Mouse (Mus musculus): Measurements from ENCODE around the gene Kcnj15. TPM values are rescaled to one million over a fixed set of nuclear protein-coding genes. Genes with fewer than 3 reads are reported as not detected.

The Kcnj15 gene
- total and polyA plus RNA-seq, 3 experiments, result 0.89 to 1.5 (median 1.2) TPM

DNA sequence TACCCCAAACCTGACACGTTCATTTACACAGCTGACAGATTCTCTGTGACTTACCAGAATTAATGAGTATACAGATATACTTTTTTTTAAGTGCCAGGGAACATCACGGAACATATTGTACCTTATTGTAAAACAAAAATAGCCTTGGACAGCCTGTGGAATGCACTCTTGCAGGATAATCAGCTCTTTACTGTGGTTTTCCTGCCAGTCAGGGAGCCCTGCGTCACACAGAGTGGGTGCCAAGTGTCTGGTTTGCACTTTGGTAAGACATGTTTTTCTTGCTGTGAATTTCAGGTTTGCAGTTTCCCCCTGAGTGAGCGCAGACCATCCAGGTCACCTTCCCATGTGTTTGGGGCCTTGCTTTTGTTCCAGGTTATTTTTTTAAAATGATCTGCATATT, 15.8 kb upstream of the Kcnj15 start:
- Histone ChIP-seq H3K27ac (peak overlapping the region; percentile 74), H3K79me2 (replicated peaks; ENCODE audit: control insufficient read depth, insufficient read depth, low read length) (no peaks in the 10 kb centered on the region), H3K36me3 (ENCODE audit: control insufficient read depth, insufficient read depth, low read length) (peaks cover 5% of the 10 kb centered on the region; the same call in 1 of the 2 replicates), H3K9ac (ENCODE audit: low read depth, low read length) (no peak overlapping the region), H3K27me3 (ENCODE audit: control insufficient read depth, insufficient read depth, low read length) (no peaks in the 10 kb centered on the region), H3K4me1 (ENCODE audit: control insufficient read depth, insufficient read depth, low read length) (peaks cover 15% of the 10 kb centered on the region), H3K4me3 (no peak overlapping the region)
- TF ChIP-seq CTCF (IDR thresholded peaks at IDR 0.05), result no peak
- peak; percentile 31; the same call in 1 of the 2 replicates for TF ChIP-seq POLR2A (IDR thresholded peaks at IDR 0.05; ENCODE audit: insufficient read depth, low read depth, low read length)
- TF ChIP-seq EP300 (IDR thresholded peaks at IDR 0.05; ENCODE audit: insufficient read depth, low read depth, low read length), result peak; percentile 83
- DNase-seq, result peak; percentile 55 to 64
- intact Hi-C loops (cut with DNase I), result loop anchor here (10.0 kb wide), 1 partner anchor 417 kb away; no protein-coding TSS in a partner anchor
- WGBS, result 31% methylated on average over 4 of the region's 4 CpGs

DNA sequence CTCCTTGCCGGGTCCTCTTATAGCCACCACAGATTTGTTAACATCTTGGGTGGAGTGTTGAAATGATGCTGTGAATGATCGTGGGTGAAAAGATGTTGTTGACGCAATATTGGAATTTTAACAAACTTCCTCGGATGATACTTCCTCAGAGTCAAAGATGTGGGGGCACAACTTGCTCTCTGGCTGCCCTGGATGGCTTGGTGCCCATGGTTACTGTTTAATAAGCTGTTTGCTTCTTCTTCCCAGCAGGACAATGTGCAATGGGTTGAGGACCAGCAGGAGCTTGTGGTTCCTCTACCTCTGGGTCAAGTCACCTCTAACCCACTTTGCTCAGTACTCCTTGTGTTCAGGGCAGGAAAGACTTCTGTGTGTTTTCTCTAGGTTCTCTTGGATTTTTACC, 15.2 kb upstream of the Kcnj15 start:
- intact Hi-C loops (cut with DNase I), result loop anchor here (10.0 kb wide), 1 partner anchor 417 kb away; no protein-coding TSS in a partner anchor
- peaks cover 5% of the 10 kb centered on the region; the same call in 1 of the 2 replicates for H3K36me3 ChIP-seq (ENCODE audit: control insufficient read depth, insufficient read depth, low read length)
- no peak for DNase-seq
- peak overlapping the region; percentile 74 for H3K27ac ChIP-seq
- no peak overlapping the region for H3K9ac ChIP-seq (ENCODE audit: low read depth, low read length)
- TF ChIP-seq CTCF (IDR thresholded peaks at IDR 0.05) (no peak), POLR2A (IDR thresholded peaks at IDR 0.05; ENCODE audit: insufficient read depth, low read depth, low read length) (no peak), EP300 (IDR thresholded peaks at IDR 0.05; ENCODE audit: insufficient read depth, low read depth, low read length) (no peak)
- H3K27me3 ChIP-seq (ENCODE audit: control insufficient read depth, insufficient read depth, low read length), result no peaks in the 10 kb centered on the region
- peaks cover 15% of the 10 kb centered on the region for H3K4me1 ChIP-seq (ENCODE audit: control insufficient read depth, insufficient read depth, low read length)
- no peaks in the 10 kb centered on the region for H3K79me2 ChIP-seq (replicated peaks; ENCODE audit: control insufficient read depth, insufficient read depth, low read length)
- H3K4me3 ChIP-seq, result no peak overlapping the region
- 58% methylated on average over 4 of the region's 4 CpGs for WGBS

DNA sequence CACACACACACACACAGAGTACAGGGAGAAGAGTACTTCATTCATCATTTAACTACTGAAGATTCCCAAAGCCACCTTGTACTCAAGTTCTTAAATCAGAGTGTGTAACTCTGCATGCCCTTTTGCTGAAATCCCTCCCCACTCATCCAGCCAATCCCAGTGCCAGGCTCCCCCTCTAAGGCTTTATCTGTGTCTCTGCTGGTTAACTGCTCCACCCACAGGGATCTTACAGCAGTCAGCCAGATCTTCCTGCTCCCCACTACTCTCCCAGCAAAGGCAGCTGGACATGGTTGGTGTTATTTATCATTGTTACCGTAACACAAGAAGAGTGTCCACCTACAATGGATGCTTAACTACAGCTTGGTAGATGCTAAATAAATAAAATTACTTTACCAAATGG, 14.0 kb upstream of the Kcnj15 start:
- Histone ChIP-seq H3K4me3 (no peak overlapping the region), H3K79me2 (replicated peaks; ENCODE audit: control insufficient read depth, insufficient read depth, low read length) (no peaks in the 10 kb centered on the region), H3K36me3 (ENCODE audit: control insufficient read depth, insufficient read depth, low read length) (peaks cover 5% of the 10 kb centered on the region; the same call in 1 of the 2 replicates), H3K27ac (no peak overlapping the region), H3K4me1 (ENCODE audit: control insufficient read depth, insufficient read depth, low read length) (peaks cover 15% of the 10 kb centered on the region), H3K9ac (ENCODE audit: low read depth, low read length) (no peak overlapping the region), H3K27me3 (ENCODE audit: control insufficient read depth, insufficient read depth, low read length) (no peaks in the 10 kb centered on the region)
- 79% methylated on average over 1 of the region's 1 CpGs for WGBS
- intact Hi-C loops (cut with DNase I), result loop anchor here (10.0 kb wide), 1 partner anchor 419 kb away; no protein-coding TSS in a partner anchor
- no peak for DNase-seq
- TF ChIP-seq EP300 (IDR thresholded peaks at IDR 0.05; ENCODE audit: insufficient read depth, low read depth, low read length) (no peak), POLR2A (IDR thresholded peaks at IDR 0.05; ENCODE audit: insufficient read depth, low read depth, low read length) (no peak), CTCF (IDR thresholded peaks at IDR 0.05) (no peak)

DNA sequence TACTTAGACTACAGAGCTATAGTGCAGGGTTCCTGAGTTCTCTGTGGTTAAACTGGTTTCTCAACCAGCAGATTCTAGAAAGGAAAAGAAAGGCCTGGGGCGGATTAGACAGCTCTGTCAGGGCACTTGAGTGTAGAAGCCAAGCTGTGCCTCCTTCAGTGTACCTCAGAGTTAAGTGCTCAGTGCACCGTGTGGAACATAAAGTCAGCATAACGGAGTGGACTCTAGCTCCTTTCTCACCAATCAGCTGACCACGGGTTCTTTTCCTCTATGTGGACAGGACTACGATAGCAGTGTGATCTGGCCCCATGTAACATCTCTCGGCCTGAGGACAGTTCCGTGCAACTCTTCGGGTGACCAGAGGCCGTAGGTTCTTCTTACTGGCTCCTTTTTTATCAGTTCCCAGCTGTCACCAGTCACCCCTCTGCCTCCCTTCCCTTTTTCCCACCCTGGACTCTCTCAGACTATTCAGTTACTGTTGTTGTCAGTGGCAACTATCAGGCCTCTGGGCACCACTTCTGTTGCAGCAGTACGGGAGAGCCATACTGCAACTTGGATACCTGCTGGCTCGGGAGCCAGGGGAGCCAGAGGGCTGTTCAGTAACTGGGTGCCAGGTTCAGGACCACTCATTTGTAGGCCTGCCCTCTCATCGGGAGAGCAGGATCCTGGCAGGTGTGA, 12.6 kb upstream of the Kcnj15 start:
- Histone ChIP-seq H3K27ac (no peak overlapping the region), H3K9ac (ENCODE audit: low read depth, low read length) (no peak overlapping the region), H3K79me2 (replicated peaks; ENCODE audit: control insufficient read depth, insufficient read depth, low read length) (no peaks in the 10 kb centered on the region), H3K27me3 (ENCODE audit: control insufficient read depth, insufficient read depth, low read length) (no peaks in the 10 kb centered on the region), H3K4me1 (ENCODE audit: control insufficient read depth, insufficient read depth, low read length) (peaks cover 14% of the 10 kb centered on the region), H3K4me3 (no peak overlapping the region), H3K36me3 (ENCODE audit: control insufficient read depth, insufficient read depth, low read length) (peaks cover 5% of the 10 kb centered on the region; the same call in 1 of the 2 replicates)
- TF ChIP-seq CTCF (IDR thresholded peaks at IDR 0.05) (no peak), POLR2A (IDR thresholded peaks at IDR 0.05; ENCODE audit: insufficient read depth, low read depth, low read length) (no peak), EP300 (IDR thresholded peaks at IDR 0.05; ENCODE audit: insufficient read depth, low read depth, low read length) (no peak)
- no peak for DNase-seq
- 50% methylated on average over 12 of the region's 12 CpGs for WGBS
- intact Hi-C loops (cut with DNase I), result loop anchor here (10.0 kb wide), 1 partner anchor 420 kb away; no protein-coding TSS in a partner anchor

DNA sequence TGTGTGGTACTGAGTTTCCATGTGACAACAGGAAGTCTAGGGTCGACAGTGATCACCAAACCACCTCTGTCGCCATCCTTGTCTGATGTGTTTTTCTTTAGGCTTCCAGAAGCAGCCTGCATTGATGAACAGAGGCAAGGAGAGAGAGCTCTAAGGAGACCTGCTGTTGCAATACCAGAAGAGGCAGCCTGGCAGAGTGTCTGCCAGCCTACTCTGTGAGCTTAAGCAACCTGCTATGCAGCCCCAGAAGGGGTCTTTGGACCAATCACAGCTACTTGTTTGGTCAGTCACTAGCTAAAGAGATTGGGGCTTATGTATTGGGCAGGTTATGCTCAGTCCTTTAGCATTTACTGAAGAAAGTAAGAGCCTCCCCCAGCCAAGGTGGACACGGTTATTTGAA, 11.9 kb upstream of the Kcnj15 start:
- no peak for DNase-seq
- Histone ChIP-seq H3K4me1 (ENCODE audit: control insufficient read depth, insufficient read depth, low read length) (peaks cover 12% of the 10 kb centered on the region), H3K27me3 (ENCODE audit: control insufficient read depth, insufficient read depth, low read length) (no peaks in the 10 kb centered on the region), H3K36me3 (ENCODE audit: control insufficient read depth, insufficient read depth, low read length) (peaks cover 5% of the 10 kb centered on the region; the same call in 1 of the 2 replicates), H3K27ac (no peak overlapping the region), H3K4me3 (no peak overlapping the region), H3K9ac (ENCODE audit: low read depth, low read length) (no peak overlapping the region), H3K79me2 (replicated peaks; ENCODE audit: control insufficient read depth, insufficient read depth, low read length) (no peaks in the 10 kb centered on the region)
- WGBS, result 62% methylated on average over 3 of the region's 3 CpGs
- TF ChIP-seq CTCF (IDR thresholded peaks at IDR 0.05), result no peak
- TF ChIP-seq POLR2A (IDR thresholded peaks at IDR 0.05; ENCODE audit: insufficient read depth, low read depth, low read length), result no peak
- TF ChIP-seq EP300 (IDR thresholded peaks at IDR 0.05; ENCODE audit: insufficient read depth, low read depth, low read length), result no peak
- intact Hi-C loops (cut with DNase I), result loop anchor here (10.0 kb wide), 1 partner anchor 421 kb away; no protein-coding TSS in a partner anchor

DNA sequence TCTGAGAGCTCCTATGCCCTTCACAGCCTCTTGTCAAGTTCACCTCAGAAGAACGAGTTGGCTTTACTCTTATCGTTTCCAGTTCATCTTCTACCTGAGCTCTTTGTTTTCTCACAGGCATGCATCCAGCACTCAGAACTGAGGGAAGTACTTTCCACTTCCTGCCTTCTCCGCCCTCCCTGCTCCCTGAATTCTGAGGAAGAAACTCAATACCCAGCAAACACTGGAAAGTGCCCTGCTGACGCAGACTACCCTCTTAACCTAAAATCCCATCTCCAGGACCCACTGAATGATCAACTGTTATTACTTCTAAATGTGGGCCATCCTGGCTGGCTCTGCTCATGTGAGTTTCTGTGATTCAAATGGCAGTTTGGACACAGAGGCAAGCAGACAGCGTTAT, 8.7 kb upstream of the Kcnj15 start:
- TF ChIP-seq POLR2A (IDR thresholded peaks at IDR 0.05; ENCODE audit: insufficient read depth, low read depth, low read length) (no peak), CTCF (IDR thresholded peaks at IDR 0.05) (no peak), EP300 (IDR thresholded peaks at IDR 0.05; ENCODE audit: insufficient read depth, low read depth, low read length) (no peak)
- no peaks in the 10 kb centered on the region for H3K4me1 ChIP-seq (ENCODE audit: control insufficient read depth, insufficient read depth, low read length)
- no peak overlapping the region for H3K27ac ChIP-seq
- no peaks in the 10 kb centered on the region for H3K79me2 ChIP-seq (replicated peaks; ENCODE audit: control insufficient read depth, insufficient read depth, low read length)
- no peaks in the 10 kb centered on the region for H3K27me3 ChIP-seq (ENCODE audit: control insufficient read depth, insufficient read depth, low read length)
- H3K4me3 ChIP-seq, result no peak overlapping the region
- DNase-seq, result no peak
- WGBS, result 52% methylated on average over 5 of the region's 5 CpGs
- no peaks in the 10 kb centered on the region for H3K36me3 ChIP-seq (ENCODE audit: control insufficient read depth, insufficient read depth, low read length)
- intact Hi-C loops (cut with DNase I), result loop anchor here (10.0 kb wide), 1 partner anchor 424 kb away; no protein-coding TSS in a partner anchor
- no peak overlapping the region for H3K9ac ChIP-seq (ENCODE audit: low read depth, low read length)

Measured in heart, adult 2 months (tissue).